Mouse (Mus musculus): Measurements from ENCODE around the gene Src. TPM values are rescaled to one million over a fixed set of nuclear protein-coding genes. Genes with fewer than 3 reads are reported as not detected.

Gene Src
- polyA plus RNA-seq, 1 experiment from 2014 or later, result 30.1 TPM

- no peaks in the 10 kb centered on the region for H3K27me3 ChIP-seq (ENCODE audit: control insufficient read depth, insufficient read depth, low read length)
- no peak overlapping the region for H3K27ac ChIP-seq
- no peak for ATAC-seq (ENCODE audit: low FRiP score)
- no peak overlapping the region for H3K4me2 ChIP-seq (replicated peaks)
- H3K9me3 ChIP-seq (ENCODE audit: control insufficient read depth, low read length), result no peaks in the 10 kb centered on the region
- H3K4me3 ChIP-seq (replicated peaks; ENCODE audit: low read length), result no peak overlapping the region
- H3K4me1 ChIP-seq (replicated peaks; ENCODE audit: control insufficient read depth, insufficient read depth, low read length), result peaks cover 49% of the 10 kb centered on the region
- DNase-seq (ENCODE audit: low spot score), result no peak
- H3K9ac ChIP-seq, result no peak overlapping the region
- no peaks in the 10 kb centered on the region for H3K36me3 ChIP-seq (replicated peaks; ENCODE audit: control insufficient read depth, insufficient read depth)
- WGBS, result 30% methylated on average over 7 of the region's 7 CpGs
Measured at GRCm38 (mm10) chr2:157518451-157518850, 100.2 kb downstream of the Src start.

GRCm38 (mm10) chr2:157519452-157519851, 101.2 kb downstream of the Src start:
- Histone ChIP-seq H3K36me3 (replicated peaks; ENCODE audit: control insufficient read depth, insufficient read depth) (no peaks in the 10 kb centered on the region), H3K27me3 (ENCODE audit: control insufficient read depth, insufficient read depth, low read length) (no peaks in the 10 kb centered on the region), H3K4me1 (replicated peaks; ENCODE audit: control insufficient read depth, insufficient read depth, low read length) (peaks cover 44% of the 10 kb centered on the region), H3K27ac (no peak overlapping the region), H3K9me3 (ENCODE audit: control insufficient read depth, low read length) (no peaks in the 10 kb centered on the region), H3K9ac (no peak overlapping the region), H3K4me2 (replicated peaks) (no peak overlapping the region), H3K4me3 (replicated peaks; ENCODE audit: low read length) (no peak overlapping the region)
- no peak for DNase-seq (ENCODE audit: low spot score)
- no peak for ATAC-seq (ENCODE audit: low FRiP score)
- whole genome bisulfite sequencing, result 56% methylated on average over 6 of the region's 6 CpGs

GRCm38 (mm10) chr2:157520496-157520895, 102.3 kb downstream of the Src start:
- 10% methylated on average over 5 of the region's 5 CpGs for WGBS
- H3K27ac ChIP-seq, result peak overlapping the region; percentile 62
- no peak overlapping the region for H3K4me3 ChIP-seq (replicated peaks; ENCODE audit: low read length)
- H3K4me2 ChIP-seq (replicated peaks), result no peak overlapping the region
- DNase-seq (ENCODE audit: low spot score) (peak; percentile 73), ATAC-seq (ENCODE audit: low FRiP score) (no peak)
- H3K4me1 ChIP-seq (replicated peaks; ENCODE audit: control insufficient read depth, insufficient read depth, low read length), result peaks cover 40% of the 10 kb centered on the region
- H3K27me3 ChIP-seq (ENCODE audit: control insufficient read depth, insufficient read depth, low read length), result no peaks in the 10 kb centered on the region
- no peaks in the 10 kb centered on the region for H3K36me3 ChIP-seq (replicated peaks; ENCODE audit: control insufficient read depth, insufficient read depth)
- no peak overlapping the region for H3K9ac ChIP-seq
- no peaks in the 10 kb centered on the region for H3K9me3 ChIP-seq (ENCODE audit: control insufficient read depth, low read length)

Other genes starting within 250 kb of the Src start
- gene Rbl1, start 213.9 kb upstream of the Src start, polyA plus RNA-seq (2014; fragmentation: Nextera tagmentation; extraction: Ambion mirVana), result 5.7 and 6.2 TPM in 2 replicates
- 210 and 221 TPM in 2 replicates for gene Rpn2, start 139.4 kb upstream of the Src start, polyA plus RNA-seq (2014; fragmentation: Nextera tagmentation; extraction: Ambion mirVana)
- gene Mroh8, start 138.9 kb upstream of the Src start, polyA plus RNA-seq (2014; fragmentation: Nextera tagmentation; extraction: Ambion mirVana), result 0.09 and 0.41 TPM in 2 replicates
- gene Ghrh, start 70.9 kb upstream of the Src start, polyA plus RNA-seq (2014; fragmentation: Nextera tagmentation; extraction: Ambion mirVana), result 0.58 and 0.94 TPM in 2 replicates
- 53.3 and 58.1 TPM in 2 replicates for gene Manbal, start 50.9 kb upstream of the Src start, polyA plus RNA-seq (2014; fragmentation: Nextera tagmentation; extraction: Ambion mirVana)
- gene Nnat, start 141.6 kb downstream of the Src start, polyA plus RNA-seq (2014; fragmentation: Nextera tagmentation; extraction: Ambion mirVana), result 4,569 and 4,588 TPM in 2 replicates
- gene Blcap, start 152.8 kb downstream of the Src start, polyA plus RNA-seq (2014; fragmentation: Nextera tagmentation; extraction: Ambion mirVana), result 285 and 323 TPM in 2 replicates

Data from hindbrain, embryonic 14.5 days (tissue).